Mouse (Mus musculus) forebrain, embryonic 15.5 days (tissue): Measurements from ENCODE around the gene B230217C12Rik. TPM values are rescaled to one million over a fixed set of nuclear protein-coding genes. Genes with fewer than 3 reads are reported as not detected.

Experiments
- ATAC-seq: fragments of 200-750 bp; cut with Nextera tagmentation; replicated peaks from 2 replicates; pipeline ENCODE4 v1.8.0; 2017; ENCODE audit warnings: mild to moderate bottlenecking, moderate TSS enrichment, moderate library complexity
- H3K27ac ChIP-seq: fragments of 300-500 bp; sonication (generic); replicated peaks from 2 replicates; pipeline ENCODE4 v1.5.1; 2015; ENCODE audit warnings: mild to moderate bottlenecking, inconsistent platforms
- H3K27me3 ChIP-seq: fragments of 300-500 bp; sonication (generic); 2 replicates; pipeline ENCODE4 v1.6.1; 2015; ENCODE audit warnings: inconsistent platforms
- H3K36me3 ChIP-seq: fragments of 300-500 bp; sonication (generic); 2 replicates; pipeline ENCODE4 v1.6.1; 2015; ENCODE audit warnings: mild to moderate bottlenecking, inconsistent platforms
- H3K4me1 ChIP-seq: fragments of 300-500 bp; sonication (generic); 2 replicates; pipeline ENCODE4 v1.6.1; 2015; ENCODE audit warnings: inconsistent platforms
- H3K4me2 ChIP-seq: fragments of 300-500 bp; sonication (generic); replicated peaks from 2 replicates; pipeline ENCODE4 v1.6.1; 2015; ENCODE audit warnings: mild to moderate bottlenecking, inconsistent platforms
- H3K4me3 ChIP-seq: fragments of 300-500 bp; sonication (generic); 2 replicates; pipeline ENCODE4 v1.5.1; 2015; ENCODE audit warnings: mild to moderate bottlenecking, inconsistent platforms
- H3K9ac ChIP-seq: fragments of 300-500 bp; sonication (generic); replicated peaks from 2 replicates; pipeline ENCODE4 v1.6.1; 2015; ENCODE audit warnings: mild to moderate bottlenecking, inconsistent platforms
- H3K9me3 ChIP-seq: fragments of 300-500 bp; sonication (generic); 2 replicates; pipeline ENCODE4 v1.6.1; 2016; ENCODE audit warnings: inconsistent platforms
- WGBS: fragments of 180-500 bp; shearing (Covaris S2); methylation state at CpG from one replicate; pipeline ENCODE4 v1.1.7; 2015; ENCODE audit warnings: mixed read lengths; 5-methylcytosine and 5-hydroxymethylcytosine counted together
- polyA plus RNA-seq: library from polyadenylated mRNA; unstranded; fragments of >200 nt; fragmentation: Nextera tagmentation; extraction: Ambion mirVana; gene quantifications from 2 replicates; pipeline ENCODE4 v1.2.1, GENCODE M21; 2015

The B230217C12Rik gene
- polyA plus RNA-seq, 1 experiment from 2014 or later, result 21.0 TPM

DNA sequence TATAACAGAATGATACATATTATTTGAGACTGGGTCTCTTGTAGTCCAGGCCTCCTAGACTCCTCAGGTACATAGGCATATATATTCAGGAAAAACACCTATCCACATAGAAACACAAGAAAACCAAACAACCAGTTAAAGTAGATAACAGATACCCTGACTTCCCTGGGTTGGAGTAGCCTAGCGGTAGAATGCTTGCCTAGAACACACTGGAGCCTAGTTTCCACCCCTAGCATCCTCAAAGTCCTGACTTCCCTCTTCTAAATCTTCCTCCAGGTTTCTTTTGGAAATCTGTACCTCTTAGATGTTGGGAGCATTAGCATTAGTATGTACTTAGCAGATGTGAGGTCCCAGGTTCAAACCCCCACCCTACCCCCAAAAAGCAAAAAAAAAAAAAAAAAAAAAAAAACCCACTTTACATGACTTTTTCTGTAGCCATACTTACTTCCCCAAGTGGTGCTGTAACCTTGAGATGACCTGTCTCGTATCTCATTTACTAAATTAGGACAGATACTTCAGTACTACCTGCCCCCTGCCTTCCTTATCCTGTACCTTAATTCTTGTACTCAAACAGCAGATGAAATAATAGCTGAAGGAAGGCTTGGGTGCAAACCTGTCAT, 44.8 kb downstream of the B230217C12Rik start:
- no peak overlapping the region for H3K9ac ChIP-seq
- 96% methylated on average over 2 of the region's 2 CpGs for WGBS
- H3K4me1 ChIP-seq, result no peaks in the 10 kb centered on the region
- H3K9me3 ChIP-seq, result no peaks in the 10 kb centered on the region
- no peaks in the 10 kb centered on the region for H3K36me3 ChIP-seq
- no peak overlapping the region for H3K27ac ChIP-seq
- no peak overlapping the region for H3K4me2 ChIP-seq
- H3K27me3 ChIP-seq, result no peaks in the 10 kb centered on the region
- no peak for ATAC-seq
- H3K4me3 ChIP-seq, result no peak overlapping the region

DNA sequence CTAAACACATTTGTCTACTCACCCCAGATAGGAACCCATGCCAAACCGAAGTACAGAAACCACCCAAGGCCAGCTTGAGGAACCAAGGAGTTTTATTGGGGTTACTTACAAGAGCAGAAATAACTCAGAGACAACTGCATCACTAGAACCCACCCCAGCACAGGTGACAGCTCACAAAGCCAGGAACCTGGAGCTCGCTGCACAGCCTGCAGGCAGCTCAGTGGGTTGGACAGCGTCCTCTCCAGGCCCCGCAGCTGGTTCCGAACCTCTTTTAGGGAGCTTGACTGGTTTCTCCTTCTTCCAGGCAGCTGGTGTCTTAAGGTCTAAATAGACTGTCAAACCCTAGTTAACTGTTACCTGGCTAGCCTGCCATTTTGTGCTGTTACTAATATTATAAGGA, 51.2 kb downstream of the B230217C12Rik start:
- Histone ChIP-seq H3K9me3 (no peaks in the 10 kb centered on the region), H3K4me3 (no peak overlapping the region), H3K9ac (no peak overlapping the region), H3K4me2 (no peak overlapping the region), H3K36me3 (no peaks in the 10 kb centered on the region), H3K4me1 (no peaks in the 10 kb centered on the region), H3K27me3 (no peaks in the 10 kb centered on the region), H3K27ac (no peak overlapping the region)
- 75% methylated on average over 5 of the region's 5 CpGs for WGBS
- no peak for ATAC-seq

Other genes starting within 250 kb of the B230217C12Rik start
- gene Epop, start 211.1 kb upstream of the B230217C12Rik start, polyA plus RNA-seq, result 4.6 and 5.8 TPM in 2 replicates
- gene Mllt6, start 177.4 kb upstream of the B230217C12Rik start, polyA plus RNA-seq, result 4.3 and 4.7 TPM in 2 replicates
- 17.4 and 19.5 TPM in 2 replicates for gene Cisd3, start 155.0 kb upstream of the B230217C12Rik start, polyA plus RNA-seq
- 18.1 and 18.8 TPM in 2 replicates for gene Pcgf2, start 140.3 kb upstream of the B230217C12Rik start, polyA plus RNA-seq
- 460 and 475 TPM in 2 replicates for gene Psmb3, start 137.4 kb upstream of the B230217C12Rik start, polyA plus RNA-seq
- gene Pip4k2b, start 96.1 kb upstream of the B230217C12Rik start, polyA plus RNA-seq, result 4.1 and 4.8 TPM in 2 replicates
- 18.0 and 18.6 TPM in 2 replicates for gene Cwc25, start 74.2 kb upstream of the B230217C12Rik start, polyA plus RNA-seq
- 0.39 and 0.75 TPM in 2 replicates for gene 1700001P01Rik, start 64.9 kb upstream of the B230217C12Rik start, polyA plus RNA-seq
- 327 and 370 TPM in 2 replicates for gene Rpl23, start 58.3 kb upstream of the B230217C12Rik start, polyA plus RNA-seq
- 129 and 132 TPM in 2 replicates for gene Lasp1, start 41.8 kb upstream of the B230217C12Rik start, polyA plus RNA-seq
- 0.67 and 1.0 TPM in 2 replicates for gene Fbxo47, start 43.4 kb downstream of the B230217C12Rik start, polyA plus RNA-seq
- gene Plxdc1, start 145.7 kb downstream of the B230217C12Rik start, polyA plus RNA-seq, result 0.65 and 0.89 TPM in 2 replicates
- 6.9 and 7.0 TPM in 2 replicates for gene Arl5c, start 155.4 kb downstream of the B230217C12Rik start, polyA plus RNA-seq
- gene Cacnb1, start 182.3 kb downstream of the B230217C12Rik start, polyA plus RNA-seq, result 40.7 and 41.5 TPM in 2 replicates
- gene Rpl19, start 185.9 kb downstream of the B230217C12Rik start, polyA plus RNA-seq, result 667 and 700 TPM in 2 replicates
- 2.9 and 3.2 TPM in 2 replicates for gene Stac2, start 212.7 kb downstream of the B230217C12Rik start, polyA plus RNA-seq